Mouse (Mus musculus) midbrain, embryonic 10.5 days (tissue): ENCODE measurements around the gene Mdh2. TPM values are rescaled to one million over a fixed set of nuclear protein-coding genes. Genes with fewer than 3 reads are reported as not detected.

Source experiments
- DNase-seq: peaks from one replicate; pipeline ENCODE4 v3.0.0-alpha.2; 2017; ENCODE audit warnings: low spot score
- H3K27ac ChIP-seq: fragments of 300-500 bp; sonication (generic); replicated peaks from 2 replicates; pipeline ENCODE4 v1.5.1; 2016; ENCODE audit warnings: mild to moderate bottlenecking
- H3K27me3 ChIP-seq: fragments of 300-500 bp; sonication (generic); 2 replicates; pipeline ENCODE4 v1.6.1; 2016; ENCODE audit warnings: low read depth, mild to moderate bottlenecking; ENCODE audit not compliant: poor library complexity, severe bottlenecking
- H3K36me3 ChIP-seq: fragments of 300-500 bp; sonication (generic); 2 replicates; pipeline ENCODE4 v1.6.1; 2016; ENCODE audit warnings: mild to moderate bottlenecking, moderate library complexity
- H3K4me1 ChIP-seq: fragments of 300-500 bp; sonication (generic); 2 replicates; pipeline ENCODE4 v1.6.1; 2016
- H3K4me3 ChIP-seq: fragments of 300-500 bp; sonication (generic); 2 replicates; pipeline ENCODE4 v1.5.1; 2016; ENCODE audit warnings: mild to moderate bottlenecking, moderate library complexity
- H3K9me3 ChIP-seq: fragments of 300-500 bp; sonication (generic); replicated peaks from 2 replicates; pipeline ENCODE4 v1.6.1; 2016; ENCODE audit warnings: mild to moderate bottlenecking
- WGBS: fragments of 180-500 bp; shearing (Covaris S2); methylation state at CpG from one replicate; pipeline ENCODE4 v1.1.7; 2016; 5-methylcytosine and 5-hydroxymethylcytosine counted together
- polyA plus RNA-seq: library from polyadenylated mRNA; unstranded; fragments of >200 nt; fragmentation: Nextera tagmentation; extraction: Ambion mirVana; gene quantifications from 2 replicates; pipeline ENCODE4 v1.2.1, GENCODE M21; 2016

Gene Mdh2
- 616 and 619 TPM in 2 replicates for polyA plus RNA-seq

- peak within 1 kb of the TSS; percentile 87 for H3K4me3 ChIP-seq
These were observed at the start of gene Mdh2 for GRCm38 (mm10) chr5:135778471-135779445. Gene Mdh2 (plus strand): TSS chr5:135778480.

GRCm38 (mm10) chr5:135729351-135729750, 48.9 kb upstream of the Mdh2 start:
- H3K36me3 ChIP-seq = peaks cover 72% of the 10 kb centered on the region
- WGBS = 94% methylated on average over 13 of the region's 13 CpGs

More at GRCm38 (mm10) chr5:135778471-135779445, at the start of gene Mdh2:
- Histone ChIP-seq H3K36me3 (peaks cover 34% of the 10 kb centered on the region), H3K9me3 (no peaks in the 10 kb centered on the region), H3K27me3 (0 out of 2 replicates have a peak, but pooled peaks cover 7% of the 10 kb centered on the region), H3K27ac (peak within 1 kb of the TSS; percentile 97), H3K4me1 (peaks cover 34% of the 10 kb centered on the region)
- DNase-seq = peak; percentile 100
- 1% methylated on average over 70 of the region's 70 CpGs for WGBS

GRCm38 (mm10) chr5:135730278-135730677, 48.0 kb upstream of the Mdh2 start:
- H3K4me3 ChIP-seq = no peak overlapping the region
- 95% methylated on average over 10 of the region's 10 CpGs for WGBS
- peaks cover 26% of the 10 kb centered on the region for H3K4me1 ChIP-seq
- H3K36me3 ChIP-seq = peaks cover 81% of the 10 kb centered on the region
- H3K27ac ChIP-seq = no peak overlapping the region
- no peaks in the 10 kb centered on the region for H3K9me3 ChIP-seq
- H3K27me3 ChIP-seq = no peaks in the 10 kb centered on the region
- DNase-seq = no peak

More at GRCm38 (mm10) chr5:135729351-135729750, 48.9 kb upstream of the Mdh2 start:
- H3K27me3 ChIP-seq = no peaks in the 10 kb centered on the region
- no peak for DNase-seq
- no peak overlapping the region for H3K27ac ChIP-seq
- peaks cover 36% of the 10 kb centered on the region for H3K4me1 ChIP-seq
- H3K4me3 ChIP-seq = no peak overlapping the region
- no peaks in the 10 kb centered on the region for H3K9me3 ChIP-seq

GRCm38 (mm10) chr5:135730916-135731315, 47.4 kb upstream of the Mdh2 start:
- 97% methylated on average over 10 of the region's 10 CpGs for WGBS
- Histone ChIP-seq H3K4me1 (peaks cover 20% of the 10 kb centered on the region), H3K9me3 (no peaks in the 10 kb centered on the region), H3K36me3 (peaks cover 87% of the 10 kb centered on the region), H3K4me3 (no peak overlapping the region), H3K27ac (no peak overlapping the region), H3K27me3 (no peaks in the 10 kb centered on the region)
- DNase-seq = no peak

- H3K36me3 ChIP-seq = peaks cover 91% of the 10 kb centered on the region
- H3K4me3 ChIP-seq = no peak overlapping the region
- no peak overlapping the region for H3K27ac ChIP-seq
- WGBS = 92% methylated on average over 16 of the region's 16 CpGs
- H3K4me1 ChIP-seq = peaks cover 16% of the 10 kb centered on the region
- H3K9me3 ChIP-seq = no peaks in the 10 kb centered on the region
- no peak for DNase-seq
- no peaks in the 10 kb centered on the region for H3K27me3 ChIP-seq
These were observed 47.0 kb upstream of the Mdh2 start for GRCm38 (mm10) chr5:135731322-135731721.

- H3K27ac ChIP-seq = no peak overlapping the region
- no peak for DNase-seq
- H3K4me1 ChIP-seq = no peaks in the 10 kb centered on the region
- no peaks in the 10 kb centered on the region for H3K9me3 ChIP-seq
- WGBS = 98% methylated on average over 4 of the region's 4 CpGs
- no peak overlapping the region for H3K4me3 ChIP-seq
- H3K27me3 ChIP-seq = no peaks in the 10 kb centered on the region
- H3K36me3 ChIP-seq = peaks cover 100% of the 10 kb centered on the region
These were observed 45.2 kb upstream of the Mdh2 start for GRCm38 (mm10) chr5:135733071-135733470.

GRCm38 (mm10) chr5:135734057-135734680, 44.1 kb upstream of the Mdh2 start:
- H3K9me3 ChIP-seq = no peaks in the 10 kb centered on the region
- 94% methylated on average over 42 of the region's 42 CpGs for WGBS
- DNase-seq = no peak
- peaks cover 95% of the 10 kb centered on the region for H3K36me3 ChIP-seq
- no peak overlapping the region for H3K4me3 ChIP-seq
- H3K27me3 ChIP-seq = no peaks in the 10 kb centered on the region
- no peaks in the 10 kb centered on the region for H3K4me1 ChIP-seq
- H3K27ac ChIP-seq = no peak overlapping the region

GRCm38 (mm10) chr5:135735741-135736140, 42.5 kb upstream of the Mdh2 start:
- H3K27ac ChIP-seq = no peak overlapping the region
- no peak for DNase-seq
- WGBS = 94% methylated on average over 13 of the region's 13 CpGs
- no peaks in the 10 kb centered on the region for H3K9me3 ChIP-seq
- no peaks in the 10 kb centered on the region for H3K27me3 ChIP-seq
- H3K4me1 ChIP-seq = no peaks in the 10 kb centered on the region
- no peak overlapping the region for H3K4me3 ChIP-seq
- peaks cover 90% of the 10 kb centered on the region for H3K36me3 ChIP-seq

- Histone ChIP-seq H3K27ac (no peak overlapping the region), H3K36me3 (peaks cover 90% of the 10 kb centered on the region), H3K9me3 (no peaks in the 10 kb centered on the region)
These were observed 41.7 kb upstream of the Mdh2 start for GRCm38 (mm10) chr5:135736544-135736943.

GRCm38 (mm10) chr5:135737154-135737553, 41.1 kb upstream of the Mdh2 start:
- no peaks in the 10 kb centered on the region for H3K27me3 ChIP-seq
- no peak overlapping the region for H3K4me3 ChIP-seq
- H3K9me3 ChIP-seq = no peaks in the 10 kb centered on the region
- DNase-seq = no peak
- H3K36me3 ChIP-seq = peaks cover 90% of the 10 kb centered on the region
- no peaks in the 10 kb centered on the region for H3K4me1 ChIP-seq
- 75% methylated on average over 7 of the region's 7 CpGs for WGBS
- no peak overlapping the region for H3K27ac ChIP-seq

More at GRCm38 (mm10) chr5:135736544-135736943, 41.7 kb upstream of the Mdh2 start:
- H3K4me1 ChIP-seq = no peaks in the 10 kb centered on the region
- DNase-seq = no peak
- 93% methylated on average over 16 of the region's 16 CpGs for WGBS
- no peaks in the 10 kb centered on the region for H3K27me3 ChIP-seq
- no peak overlapping the region for H3K4me3 ChIP-seq

- peaks cover 10% of the 10 kb centered on the region for H3K4me1 ChIP-seq
- no peak for DNase-seq
These were observed 40.0 kb upstream of the Mdh2 start for GRCm38 (mm10) chr5:135738266-135738665.

GRCm38 (mm10) chr5:135742156-135742555, 36.1 kb upstream of the Mdh2 start:
- 69% methylated on average over 10 of the region's 10 CpGs for WGBS
- Histone ChIP-seq H3K27me3 (peaks cover 11% of the 10 kb centered on the region; the same call in 1 of the 2 replicates), H3K27ac (no peak overlapping the region), H3K4me1 (peaks cover 23% of the 10 kb centered on the region), H3K9me3 (no peaks in the 10 kb centered on the region; the same call in 1 of the 2 replicates), H3K4me3 (no peak overlapping the region), H3K36me3 (peaks cover 42% of the 10 kb centered on the region)
- DNase-seq = no peak

More at GRCm38 (mm10) chr5:135738266-135738665, 40.0 kb upstream of the Mdh2 start:
- H3K9me3 ChIP-seq = no peaks in the 10 kb centered on the region
- no peak overlapping the region for H3K4me3 ChIP-seq
- no peak overlapping the region for H3K27ac ChIP-seq
- H3K36me3 ChIP-seq = peaks cover 81% of the 10 kb centered on the region
- WGBS = 36% methylated on average over 6 of the region's 6 CpGs
- no peaks in the 10 kb centered on the region for H3K27me3 ChIP-seq
